ENCODE assay signal across 9 mouse cellular contexts in the genomic region with DNA sequence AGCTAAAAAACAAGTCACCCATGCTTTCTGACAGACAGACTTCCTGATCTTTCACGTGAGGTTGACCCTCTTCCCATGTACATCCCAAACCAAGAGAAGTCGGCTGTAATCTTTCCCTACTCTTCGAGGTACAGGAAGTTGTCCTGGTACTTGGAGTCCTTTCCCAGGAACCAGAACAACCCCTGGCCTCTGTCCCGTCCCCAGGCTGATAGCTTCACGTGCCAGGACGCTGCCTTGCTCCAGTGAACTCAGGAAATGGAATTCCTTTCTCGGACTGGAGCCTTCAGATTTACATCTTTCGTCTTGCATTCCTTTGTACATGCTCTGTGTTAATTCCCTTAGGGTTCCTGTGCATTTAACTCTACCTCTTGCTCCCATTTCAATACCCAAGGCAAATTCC.
DNase-seq lines count a peak whose midpoint lies in the region; ATAC-seq lines count a peak whose summit lies in the region.
"Had no signal": no experiment of that assay in that cellular context is flagged by ENCODE, and none has a peak within 500 bp of the region (broad histone marks: within the 10 kb centered on the region; RNA-seq: fewer than 3 reads in every experiment).

No protein-coding gene starts in this region.

- 13% methylated on average over 8 of the region's 8 CpGs for WGBS in lung, embryonic 16.5 days

- H3K9me3 ChIP-seq in lung, embryonic 16.5 days (ENCODE audit: control insufficient read depth, low read length): no peaks in the 10 kb centered on the region

- no peak overlapping the region for H3K9ac ChIP-seq in lung, embryonic 16.5 days (ENCODE audit: low read length)

- peaks cover 5% of the 10 kb centered on the region; the same call in 1 of the 2 replicates for H3K4me1 ChIP-seq in lung, embryonic 16.5 days (replicated peaks; ENCODE audit: control insufficient read depth, insufficient read depth, low read length)

- no peaks in the 10 kb centered on the region for H3K27me3 ChIP-seq in lung, embryonic 16.5 days (ENCODE audit: control insufficient read depth, insufficient read depth, low read depth, low read length)

- peak; percentile 31; the same call in 1 of the 2 replicates for ATAC-seq in lung, embryonic 16.5 days (ENCODE audit: low read depth)

- DNase-seq in adrenal gland, adult 2 months: peak; percentile 9
- no peak for DNase-seq in adrenal gland, postnatal 25 days
- DNase-seq in adrenal gland, postnatal 14 days: peak; percentile 57
- DNase-seq in heart, postnatal 14 days: peak; percentile 63 to 64
- no peak for DNase-seq in frontal cortex, adult 2 months (ENCODE audit: extremely low spot score in 1 of 2, low spot score in 1 of 2)
- DNase-seq in right cerebral cortex, adult 2 months (ENCODE audit: low spot score in 2 of 2): no peak
- DNase-seq in natural killer cell, adult 2 months (ENCODE audit: low spot score in 2 of 2): no peak
- DNase-seq: right cerebral cortex, adult 18-20 months had no signal

- H3K4me2 ChIP-seq in lung, embryonic 16.5 days (ENCODE audit: low read depth, low read length): no peak overlapping the region

- H3K27ac ChIP-seq in lung, embryonic 16.5 days (ENCODE audit: low read length): no peak overlapping the region

- no peaks in the 10 kb centered on the region for H3K36me3 ChIP-seq in lung, embryonic 16.5 days (ENCODE audit: control insufficient read depth, insufficient read depth, low read length)

- no peak overlapping the region for H3K4me3 ChIP-seq in lung, embryonic 16.5 days (ENCODE audit: low read length)

- intact Hi-C loops in heart, postnatal 14 days (cut with DNase I): no loop called here

Comparison
In these comparisons a context has a peak if more than half of its experiments do, and no peak if none do; other contexts are left out.
1. DNase-seq: peak in adrenal gland, adult 2 months (single experiment), adrenal gland, postnatal 14 days (single experiment) and heart, postnatal 14 days (2 of 2); none in adrenal gland, postnatal 25 days (single experiment), frontal cortex, adult 2 months (0 of 2), right cerebral cortex, adult 2 months (0 of 2) and natural killer cell, adult 2 months (0 of 2).